Mouse (Mus musculus): ENCODE measurements around the gene Pepd.

The Pepd gene

DNA sequence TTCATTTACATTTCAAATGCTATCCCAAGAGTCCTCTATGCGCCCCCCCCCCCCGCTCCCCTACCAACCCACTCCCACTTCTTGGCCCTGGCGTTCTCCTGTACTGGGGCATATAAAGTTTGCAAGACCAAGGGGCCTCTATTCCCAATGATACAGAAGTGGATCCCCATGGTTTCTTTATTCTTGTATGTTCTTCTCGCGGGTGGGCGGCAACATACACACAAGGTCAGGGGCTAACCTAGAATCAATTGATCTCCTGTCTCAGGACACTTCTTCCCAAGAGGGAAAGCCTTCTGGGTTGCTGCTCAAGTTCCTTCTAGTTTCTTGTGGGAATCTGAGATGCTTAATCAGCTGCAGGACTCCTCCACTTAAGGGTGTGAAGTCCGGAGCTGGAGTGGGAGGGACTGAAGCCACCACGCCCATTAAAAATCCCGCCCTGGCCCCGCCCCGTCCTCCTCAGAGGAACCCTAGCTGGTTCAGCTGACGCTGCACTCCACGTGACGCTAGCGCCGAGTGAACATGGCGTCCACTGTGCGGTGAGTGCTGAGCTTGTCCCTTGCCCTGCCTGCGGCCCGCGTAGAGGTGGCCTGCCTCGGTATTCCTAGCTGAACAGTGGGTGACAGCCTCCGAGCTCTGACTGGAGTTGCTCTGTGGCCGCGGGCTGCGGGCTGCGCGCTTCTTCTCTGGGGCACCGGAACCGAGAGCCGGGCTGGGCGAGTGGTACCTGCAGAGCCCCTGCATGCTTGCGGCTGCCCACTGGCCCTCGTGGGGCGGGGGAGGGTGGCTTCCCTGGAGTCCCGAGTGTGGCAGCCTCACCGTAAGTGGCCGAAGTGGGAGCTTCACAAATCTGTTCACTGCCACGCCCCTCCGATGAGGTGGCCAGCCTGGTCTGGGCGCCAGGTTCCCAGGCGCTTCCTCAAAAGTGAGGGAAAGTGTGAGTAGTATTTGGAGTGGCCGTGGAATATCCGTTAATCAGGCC is at the start of gene Pepd:
Pepd (plus strand) TSS at position 461 of the 979 bp plus-strand sequence.
- DNase-seq, result peak; percentile 88

DNA sequence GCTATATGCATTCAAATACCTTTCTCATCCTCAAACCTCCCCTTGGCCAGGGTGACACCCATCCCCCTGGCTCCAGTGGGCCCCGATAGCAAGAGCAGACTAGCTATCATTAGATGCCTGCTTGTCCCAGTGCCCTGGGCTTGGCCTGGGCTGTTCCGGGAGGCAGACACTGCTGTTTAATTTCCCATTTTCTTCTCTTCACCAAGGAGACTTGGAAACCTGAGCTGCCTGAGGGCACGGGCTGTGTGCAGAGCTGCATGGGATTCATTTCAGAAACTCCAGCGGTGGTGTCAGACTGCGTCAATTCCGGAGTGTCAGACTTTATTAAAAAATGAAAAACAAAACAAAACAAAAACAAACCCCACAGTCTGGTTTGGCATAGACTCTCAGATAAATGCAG is 44.9 kb upstream of the Pepd start:
- DNase-seq, result no peak

DNA sequence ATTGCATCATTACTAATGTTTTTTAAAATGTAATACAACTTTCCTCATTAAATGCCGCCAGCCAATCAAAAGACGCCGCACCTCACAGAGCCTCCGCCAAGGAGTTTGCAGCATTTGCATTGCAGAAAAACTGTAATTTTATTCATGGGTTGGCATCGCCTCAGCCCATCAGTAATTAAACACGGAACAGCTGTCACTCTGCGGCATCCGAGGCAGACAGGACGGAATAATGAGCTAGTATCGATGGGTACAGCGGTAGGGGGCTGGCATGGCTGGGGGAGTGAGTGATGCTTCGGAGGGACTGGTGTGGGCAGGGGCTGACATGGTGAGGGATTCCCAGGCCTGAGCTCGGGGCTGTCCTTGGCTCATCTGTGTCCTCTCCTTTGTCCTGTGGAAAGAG is 42.5 kb upstream of the Pepd start:
- DNase-seq, result no peak

DNA sequence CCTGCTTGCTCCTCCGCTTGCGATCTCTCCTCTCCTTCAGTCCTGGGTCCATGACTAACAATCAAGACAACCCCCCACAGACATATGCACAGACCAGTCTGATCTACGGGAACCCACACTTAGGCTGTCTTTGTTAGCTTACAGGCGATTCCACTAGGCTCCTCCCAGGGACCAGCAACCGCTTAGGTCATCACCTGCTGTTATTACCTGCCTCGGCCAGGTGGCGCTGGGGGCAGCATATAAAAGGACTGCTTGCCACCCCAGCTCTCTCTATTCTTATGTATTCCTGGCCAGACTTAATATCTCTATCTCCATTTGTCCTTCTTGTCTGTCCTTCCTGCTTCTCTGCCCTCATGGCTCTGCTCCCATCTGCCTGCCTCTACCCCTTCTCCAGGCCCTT is 35.4 kb upstream of the Pepd start:
- peak; percentile 43 for DNase-seq

DNA sequence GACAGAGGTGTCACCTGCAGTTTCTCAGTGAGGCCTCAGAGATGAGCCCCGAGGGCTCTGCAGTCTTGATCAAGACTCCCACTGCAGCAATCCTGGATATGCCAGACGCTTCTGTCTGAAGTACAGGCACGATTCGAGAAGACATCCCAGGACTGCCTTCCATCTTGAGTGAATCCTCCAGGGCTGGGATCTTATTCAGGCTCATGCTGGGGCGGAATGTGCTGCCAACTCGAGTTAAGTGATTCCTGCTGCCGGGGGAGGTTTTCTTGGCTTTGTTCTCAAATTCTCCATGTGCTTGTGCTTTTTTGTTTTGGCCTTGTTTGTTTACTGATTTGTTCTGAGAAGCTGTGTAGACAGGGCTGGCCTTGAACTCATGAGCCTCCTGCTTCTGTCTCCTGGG is 34.4 kb upstream of the Pepd start:
- DNase-seq, result no peak

DNA sequence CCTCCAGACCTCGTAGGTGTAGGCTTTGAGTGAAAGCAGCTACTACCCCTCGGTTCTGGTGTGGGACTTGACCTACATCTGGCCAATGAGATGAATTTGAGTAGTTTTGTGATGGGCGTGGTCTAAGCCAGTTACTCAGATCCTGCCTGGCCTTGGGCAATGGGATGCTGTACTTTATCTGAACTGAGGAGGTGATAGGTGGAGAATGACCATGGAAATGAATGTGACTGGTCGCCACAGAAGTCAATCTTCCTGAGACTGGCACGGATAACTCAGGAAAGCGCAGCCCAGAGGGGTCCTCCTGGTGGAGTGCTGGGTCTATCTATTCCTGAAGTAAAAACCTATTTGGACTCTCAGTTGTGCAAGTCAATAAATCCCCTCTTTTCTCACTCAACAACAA is 23.7 kb upstream of the Pepd start:
- DNase-seq, result no peak

DNA sequence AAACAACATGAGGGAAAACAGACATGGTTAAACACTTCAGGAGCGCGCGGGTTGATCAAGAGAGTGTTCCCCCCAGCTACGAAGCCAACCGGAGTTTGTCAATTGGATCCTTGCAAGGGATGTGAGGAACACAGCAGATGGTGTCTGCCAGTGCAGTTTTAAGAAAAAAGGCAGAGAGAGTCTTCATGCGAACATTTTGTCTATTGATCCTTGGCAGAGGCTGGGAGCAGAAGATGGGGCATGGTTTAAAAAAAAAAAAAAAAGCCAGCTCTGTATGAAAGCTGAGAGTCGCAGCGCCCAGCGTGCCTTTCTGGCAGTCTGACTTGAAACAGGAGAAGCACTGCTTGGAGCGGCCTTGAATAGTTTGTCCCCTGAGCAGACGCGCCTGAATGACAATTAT is 23.3 kb upstream of the Pepd start:
- no peak for DNase-seq

DNA sequence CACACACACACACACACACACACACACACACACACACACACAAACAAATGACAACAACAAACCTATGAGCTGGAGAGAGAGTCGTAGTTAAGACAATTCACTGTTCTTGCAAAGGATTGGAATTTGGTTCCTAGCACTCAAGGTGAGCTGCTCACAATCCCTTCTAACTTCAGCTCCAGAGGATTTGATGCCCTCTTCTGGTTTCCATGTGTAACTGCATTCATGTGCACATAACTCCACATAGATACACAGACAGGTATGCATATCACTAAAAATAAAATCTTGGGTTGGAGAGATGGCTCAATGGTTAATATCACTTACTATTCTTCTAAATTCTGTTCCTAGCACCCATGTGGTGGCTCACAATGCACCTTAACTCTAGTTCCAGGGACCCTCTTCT is 19.3 kb upstream of the Pepd start:
- no peak for DNase-seq

DNA sequence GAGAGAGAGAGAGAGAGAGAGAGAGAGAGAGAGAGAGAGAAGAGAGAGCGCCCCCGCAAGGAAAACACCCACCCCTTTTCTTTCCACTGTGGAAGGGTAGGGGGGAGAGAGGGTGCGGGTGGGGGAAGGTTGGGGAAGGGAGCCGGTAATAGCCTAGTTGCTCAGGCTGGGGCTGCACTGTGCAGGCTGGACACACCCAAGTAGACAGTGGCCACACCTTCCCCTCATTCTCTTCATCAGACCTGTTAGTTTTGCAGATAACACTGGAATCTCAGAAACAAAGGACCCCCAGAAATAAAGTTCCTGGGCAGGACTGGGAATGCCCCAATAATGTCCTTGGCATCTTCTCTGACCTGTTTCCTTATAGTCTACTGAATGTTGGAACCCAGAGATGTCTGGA is 15.7 kb upstream of the Pepd start:
- DNase-seq, result no peak

DNA sequence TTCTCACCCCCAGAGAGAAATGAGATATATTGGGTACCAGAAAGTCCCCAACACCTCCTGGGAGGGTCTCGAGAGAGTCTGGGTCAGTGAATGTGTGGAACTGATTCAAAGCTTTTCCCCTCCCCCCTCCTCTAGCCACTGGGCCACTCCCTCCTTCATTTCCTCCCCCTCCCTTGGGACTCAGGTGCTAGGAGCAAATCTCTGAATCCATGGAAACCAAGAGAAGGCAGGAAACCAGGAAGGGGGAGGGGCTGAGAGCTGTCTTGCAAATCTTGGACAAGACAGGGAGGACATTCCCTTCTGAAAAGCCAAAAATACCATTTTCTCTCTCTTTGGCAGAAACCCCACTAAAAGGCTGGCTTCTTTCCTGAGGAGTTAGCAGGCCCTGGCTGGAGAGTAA is 15.1 kb upstream of the Pepd start:
- no peak for DNase-seq

DNA sequence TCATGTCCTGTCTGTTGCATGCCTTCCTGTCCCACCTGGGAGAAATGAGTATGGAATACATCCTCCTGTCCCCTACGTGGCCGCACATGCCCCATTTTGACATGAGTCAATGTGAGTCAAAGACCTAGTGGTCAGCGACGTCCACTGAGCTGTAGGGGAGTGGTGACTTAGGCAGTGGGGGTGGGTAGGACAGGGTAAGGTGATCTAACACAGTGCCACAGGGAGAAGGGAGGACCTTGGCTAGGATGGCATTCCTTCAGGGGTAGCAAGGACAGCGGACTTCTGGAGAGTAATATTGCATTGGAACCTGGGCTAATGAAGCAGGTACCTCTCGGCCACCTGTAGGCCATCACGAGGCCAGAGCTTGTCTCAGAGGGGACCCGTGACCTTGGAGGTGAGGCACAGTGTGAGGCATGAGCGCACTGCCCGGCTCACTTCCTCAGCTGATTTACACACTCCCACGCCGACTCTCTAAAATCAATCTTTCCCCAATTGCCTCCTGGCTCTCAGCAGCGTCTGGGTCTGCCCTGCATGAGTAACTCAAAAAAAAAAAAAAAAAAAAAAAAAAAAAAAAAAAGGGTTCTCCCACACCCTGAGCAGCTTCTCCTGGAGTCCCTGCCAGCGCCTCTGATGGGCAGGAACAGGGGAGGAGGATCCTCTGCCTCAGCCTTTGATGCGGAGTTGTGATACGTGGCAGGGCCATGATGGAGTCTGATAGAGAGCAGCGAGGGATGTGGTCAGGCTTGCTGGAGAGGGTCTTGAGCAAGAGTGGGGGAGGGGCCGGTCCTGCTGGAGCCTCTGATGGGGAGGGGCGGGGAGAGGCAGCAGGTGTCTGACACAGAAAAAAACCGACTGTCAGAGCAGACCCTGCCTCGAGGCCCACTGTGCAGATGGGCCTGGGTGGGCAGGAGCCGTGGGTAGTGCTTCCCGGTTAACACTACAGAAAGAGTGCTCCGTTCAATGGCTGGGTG is 1.8 kb upstream of the Pepd start:
- peak; percentile 60 for DNase-seq

DNA sequence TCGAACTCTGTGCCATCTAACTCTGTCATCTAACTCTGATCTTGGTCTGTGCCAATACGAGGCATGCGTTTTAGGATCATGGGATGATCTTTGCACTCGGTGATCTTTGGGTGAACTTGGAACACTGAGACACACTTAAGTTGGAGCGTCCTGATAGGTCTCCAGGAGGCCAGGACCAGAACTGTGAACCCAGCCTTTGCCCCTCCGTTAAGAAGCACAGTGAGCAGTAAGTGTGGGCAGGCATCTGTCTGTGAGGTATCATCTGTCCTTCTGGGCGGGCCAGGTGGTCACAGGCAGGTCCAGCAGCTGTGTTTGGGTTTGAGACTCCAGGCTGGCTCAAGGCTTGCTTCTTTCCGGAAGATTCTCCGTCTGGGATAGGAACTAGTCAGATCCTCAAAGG is 1.8 kb downstream of the Pepd start:
- peak; percentile 62 for DNase-seq

DNA sequence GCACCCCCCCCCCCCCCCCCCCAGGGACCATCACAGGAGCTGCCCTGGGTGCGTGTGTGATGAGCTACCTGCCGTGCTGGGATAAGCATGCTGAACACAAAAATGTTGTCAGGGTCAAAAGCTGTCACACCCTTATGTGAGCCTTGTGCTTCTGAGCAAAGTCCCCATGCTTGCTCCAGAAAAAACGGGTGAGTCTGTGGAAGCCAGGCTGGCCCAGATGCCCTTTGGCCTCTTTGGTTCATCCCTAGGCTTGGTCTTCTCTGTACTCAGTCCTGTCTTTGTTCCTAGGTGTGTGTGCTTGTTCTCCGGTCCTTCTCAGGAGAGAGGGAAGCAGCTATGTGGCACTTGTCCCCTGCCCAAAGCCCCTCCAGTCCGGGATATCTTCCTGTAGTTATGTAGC is 3.4 kb downstream of the Pepd start:
- DNase-seq, result peak; percentile 59

DNA sequence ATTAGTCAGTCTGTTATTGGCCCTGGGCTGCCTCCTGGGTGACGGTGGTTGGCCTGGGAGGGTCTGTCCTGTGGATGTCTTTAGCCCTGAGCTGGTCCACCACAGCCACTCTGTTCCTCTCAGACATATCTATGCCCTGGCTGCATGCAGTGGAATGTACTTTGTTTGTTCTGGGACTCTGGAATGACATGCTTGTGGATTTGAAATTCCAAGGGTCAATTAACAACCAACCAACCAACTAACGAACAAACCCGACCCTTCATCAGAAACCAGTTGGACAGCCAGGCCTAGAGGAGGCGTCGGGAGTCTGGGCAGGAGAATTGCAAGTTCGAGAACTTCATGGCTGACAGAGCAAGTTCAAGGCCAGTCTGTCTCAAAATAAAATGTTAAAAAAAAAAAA is 5.4 kb downstream of the Pepd start:
- peak; percentile 59 for DNase-seq

DNA sequence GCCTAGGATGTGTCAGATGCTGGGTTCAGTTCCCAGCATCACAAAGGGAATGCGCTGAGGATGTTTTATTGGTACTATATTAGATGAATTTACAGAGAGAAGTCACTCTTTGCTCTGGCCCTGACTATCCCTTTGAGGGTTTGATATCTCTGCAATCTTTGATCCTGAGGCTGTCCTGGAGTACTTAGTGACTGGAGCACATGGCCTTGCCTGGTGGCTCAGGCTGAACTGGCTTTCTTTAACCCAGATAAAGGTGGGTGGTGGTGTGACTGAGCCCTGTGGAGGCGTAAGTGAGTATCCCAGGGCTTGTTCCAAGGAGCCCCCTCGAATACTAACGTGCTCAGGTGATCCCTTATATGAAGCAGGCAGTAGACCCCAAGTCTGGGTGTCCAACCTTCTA is 5.8 kb downstream of the Pepd start:
- no peak for DNase-seq

DNA sequence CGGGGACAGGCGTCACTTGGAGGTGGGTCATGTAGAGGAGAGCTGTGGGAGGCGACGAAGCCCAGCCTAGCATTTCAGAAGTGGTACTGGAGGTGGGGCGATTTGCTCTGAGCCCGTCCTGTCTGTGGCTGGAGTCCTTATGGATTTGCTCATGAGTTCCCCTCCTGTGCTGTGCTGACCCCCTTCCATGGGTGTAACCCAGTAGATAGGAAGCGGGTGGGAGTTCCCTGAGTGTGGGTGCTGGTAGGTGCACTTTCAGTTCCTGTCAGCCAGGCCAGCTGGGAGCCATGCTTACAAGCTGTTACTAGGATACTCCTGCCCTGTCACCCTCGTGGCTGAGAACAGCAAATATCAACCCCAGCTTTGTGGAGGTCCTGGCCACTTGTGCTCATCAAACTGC is 6.2 kb downstream of the Pepd start:
- no peak for DNase-seq

DNA sequence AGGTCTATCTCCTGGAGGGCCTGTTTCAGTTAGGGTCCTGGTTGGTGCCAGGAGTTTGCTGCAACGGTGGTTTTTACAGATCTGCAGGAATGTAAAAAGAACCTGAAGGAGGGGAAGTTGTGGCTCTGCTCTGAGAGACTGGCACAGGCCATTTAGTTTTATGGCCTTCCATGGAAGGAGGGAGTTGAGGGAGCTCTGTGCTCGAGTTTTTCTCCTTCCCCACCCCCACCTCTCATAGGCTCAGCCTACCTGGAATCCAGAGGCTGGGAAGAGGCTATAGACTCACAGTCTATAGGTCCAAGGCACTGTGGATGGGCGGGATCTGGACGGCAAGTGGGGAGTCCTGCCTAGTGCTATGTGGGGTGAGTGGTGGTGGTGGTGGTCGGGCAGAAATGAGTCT is 6.9 kb downstream of the Pepd start:
- no peak for DNase-seq

DNA sequence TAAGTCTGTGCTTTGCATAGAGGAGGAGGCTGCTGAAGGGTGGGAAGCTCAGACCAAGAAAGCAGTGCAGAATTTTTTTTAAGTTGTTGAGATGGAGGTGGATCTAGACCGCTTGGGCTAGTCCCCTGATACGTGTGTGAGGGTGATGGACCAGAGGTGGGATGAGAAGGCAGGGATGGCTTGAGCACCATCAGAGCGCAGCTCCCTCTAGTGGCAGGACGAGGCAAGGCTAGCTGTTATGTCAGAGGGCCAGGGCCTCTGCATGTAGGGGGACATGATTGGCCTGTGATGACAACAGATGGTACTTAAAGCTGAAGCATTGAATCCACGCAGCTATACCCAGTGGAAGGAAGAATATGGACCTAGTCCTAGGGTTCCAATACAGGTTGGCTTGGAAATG is 7.6 kb downstream of the Pepd start:
- DNase-seq, result no peak

DNA sequence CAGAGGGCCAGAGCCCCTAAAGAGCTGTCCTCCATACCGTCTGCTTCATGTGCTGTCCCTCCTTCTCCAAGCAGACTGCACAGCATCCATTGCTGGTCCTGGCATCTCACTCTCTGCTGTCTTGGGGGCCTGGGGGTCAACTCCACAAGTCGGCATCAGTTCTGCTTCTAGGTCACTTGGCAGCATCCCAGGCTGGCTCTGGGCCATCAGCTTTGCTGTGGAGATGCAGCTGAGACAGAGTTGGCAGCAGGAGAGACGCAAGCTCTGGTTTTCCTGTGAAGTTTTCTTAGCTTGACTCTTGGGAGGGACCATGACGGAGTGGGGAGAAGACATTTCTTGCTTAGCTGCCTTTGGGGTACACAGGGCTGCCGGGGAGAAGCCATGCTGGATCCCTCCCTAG is 13.0 kb downstream of the Pepd start:
- DNase-seq, result peak; percentile 65

DNA sequence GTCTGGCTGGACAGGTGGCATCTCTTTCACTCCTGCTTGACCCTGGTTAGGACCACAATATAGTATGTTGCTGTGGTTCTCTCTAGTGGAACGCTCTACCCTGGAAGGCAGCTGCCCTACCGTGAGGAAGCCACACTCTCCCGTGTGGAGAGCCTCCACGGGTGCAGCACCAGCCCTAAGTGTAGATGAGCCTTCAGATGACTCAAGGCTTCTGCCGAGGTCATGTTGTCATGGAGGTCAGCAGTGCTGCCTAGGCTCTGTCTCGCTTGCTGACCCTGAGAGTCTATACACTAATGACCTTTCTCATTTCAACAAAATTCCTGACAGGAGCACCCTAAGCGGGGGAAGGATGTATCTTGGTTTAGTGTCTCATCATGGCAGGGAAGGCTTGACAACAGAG is 13.8 kb downstream of the Pepd start:
- DNase-seq, result no peak

DNA sequence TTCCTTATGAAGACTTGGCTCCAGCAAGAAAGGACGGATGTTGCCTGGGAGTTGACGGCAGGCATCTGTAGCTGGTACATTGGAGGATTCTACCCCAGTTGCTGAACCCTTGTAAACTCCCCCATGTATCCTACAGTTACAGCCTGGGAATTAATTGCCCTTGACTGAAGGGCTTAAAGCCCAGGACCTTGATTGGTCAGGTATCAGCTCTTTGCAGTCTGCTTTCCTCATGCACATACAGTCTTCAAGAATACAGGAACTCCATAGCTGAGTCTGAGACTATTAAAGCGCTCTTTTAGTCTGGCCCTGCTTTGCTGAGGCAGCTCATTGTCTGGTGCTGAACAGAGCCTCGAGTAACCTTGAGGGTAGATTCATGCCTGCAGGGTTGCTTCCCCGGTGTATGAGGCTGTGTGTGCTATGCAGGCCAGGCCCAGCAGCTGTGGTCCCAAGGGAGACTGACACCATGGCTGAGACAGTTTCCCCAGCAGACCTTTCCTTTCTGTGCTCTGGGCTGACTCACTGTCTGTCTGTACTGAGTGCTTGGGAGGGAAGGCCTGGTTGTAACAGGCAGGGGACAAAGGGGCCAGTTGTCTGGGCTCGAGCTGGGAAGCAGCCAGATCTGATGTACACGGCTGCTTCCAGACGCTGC is 17.6 kb downstream of the Pepd start:
- DNase-seq, result no peak

DNA sequence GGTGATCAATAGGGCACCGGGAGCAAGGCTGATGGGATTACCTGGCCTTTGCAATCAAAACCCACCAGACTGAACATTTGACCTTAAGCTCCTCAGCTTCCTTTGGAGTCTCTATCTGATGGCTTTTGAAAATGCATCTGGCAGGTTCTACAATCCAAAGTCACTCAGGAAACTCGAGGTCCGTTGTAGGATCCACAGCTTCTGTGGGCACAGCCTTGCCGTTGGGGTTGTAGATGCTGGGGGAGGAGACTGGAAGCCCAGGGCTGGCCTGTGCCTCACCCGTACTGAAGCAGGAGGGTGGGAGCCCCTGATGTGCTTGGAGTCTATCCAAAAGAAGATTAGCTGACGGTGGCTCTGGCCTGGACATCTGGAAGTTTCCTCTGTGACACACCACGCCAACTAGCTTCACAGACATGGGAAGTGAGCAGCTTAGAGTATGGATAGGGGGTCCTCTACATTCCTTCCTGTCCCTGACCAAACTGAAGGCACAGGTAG is 18.1 kb downstream of the Pepd start:
- no peak for DNase-seq

DNA sequence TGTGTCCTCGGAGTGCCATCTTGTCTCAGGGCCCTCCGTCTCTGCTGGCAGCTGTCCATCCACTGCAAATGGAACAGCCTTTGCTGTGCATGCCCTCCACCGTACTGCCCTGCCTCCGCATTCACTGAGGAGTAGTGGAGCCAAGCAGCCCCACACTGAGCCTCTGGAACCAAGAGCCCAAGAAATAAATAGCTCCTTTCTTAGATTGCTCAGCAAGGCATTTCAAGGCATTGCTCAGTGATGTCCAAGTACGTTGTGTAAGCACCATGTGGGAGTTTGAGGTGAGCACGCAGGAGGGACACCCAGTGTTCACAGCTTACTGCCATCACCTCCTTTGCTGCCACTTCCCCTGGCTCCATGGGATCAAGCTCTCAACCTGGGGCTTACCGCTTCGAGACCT is 20.5 kb downstream of the Pepd start:
- no peak for DNase-seq

All from kidney, adult 11 months (tissue).